Mouse (Mus musculus) cerebellum, postnatal 25 days (tissue): ENCODE measurements at regions not wholly inside any gene's neighbourhood (a gene's known extent, or its start where the extent isn't known, plus 50 kb on each side); places are given as distances from the start of the nearest gene placed in this dataset.
A peak's percentile ranks its signal among the peaks of the same experiment; 100 is the strongest.

Experiments used
- DNase-seq, 2 experiments: peaks; one replicate each; pipeline ENCODE4 v3.0.0; 2021; ENCODE audit warnings: mixed read lengths in 2 of 2

GRCm38 (mm10) chr14:67550462-67551185 lies 1541.6 kb upstream of the Gulo start:
- no peak for DNase-seq

GRCm38 (mm10) chr14:67548750-67549149 lies 1539.7 kb upstream of the Gulo start:
- peak in 1 of 2 experiments; percentile 22 for DNase-seq

GRCm38 (mm10) chr14:67545036-67545435 lies 1536.0 kb upstream of the Gulo start:
- DNase-seq, result no peak

- DNase-seq, result peak in 1 of 2 experiments; percentile 5
These were observed 1532.3 kb upstream of the Gulo start for GRCm38 (mm10) chr14:67541271-67541711.

- no peak for DNase-seq
These were observed 1529.7 kb upstream of the Gulo start for GRCm38 (mm10) chr14:67538696-67539095.

- DNase-seq, result peak; percentile 38 to 68
These were observed 1528.0 kb upstream of the Gulo start for GRCm38 (mm10) chr14:67536787-67537659.

- DNase-seq, result no peak
These were observed 1497.9 kb upstream of the Gulo start for GRCm38 (mm10) chr14:67506729-67507395.

- DNase-seq, result no peak
These were observed 1483.1 kb upstream of the Gulo start for GRCm38 (mm10) chr14:67492086-67492485.

GRCm38 (mm10) chr14:67486676-67487075 lies 1477.7 kb upstream of the Gulo start:
- DNase-seq, result no peak

GRCm38 (mm10) chr14:67485449-67485800 lies 1476.4 kb upstream of the Gulo start:
- no peak for DNase-seq

GRCm38 (mm10) chr14:67484533-67485448 lies 1475.8 kb upstream of the Gulo start:
- DNase-seq, result no peak
